Mouse (Mus musculus): Measurements from ENCODE around the gene Gsto1.

DNA sequence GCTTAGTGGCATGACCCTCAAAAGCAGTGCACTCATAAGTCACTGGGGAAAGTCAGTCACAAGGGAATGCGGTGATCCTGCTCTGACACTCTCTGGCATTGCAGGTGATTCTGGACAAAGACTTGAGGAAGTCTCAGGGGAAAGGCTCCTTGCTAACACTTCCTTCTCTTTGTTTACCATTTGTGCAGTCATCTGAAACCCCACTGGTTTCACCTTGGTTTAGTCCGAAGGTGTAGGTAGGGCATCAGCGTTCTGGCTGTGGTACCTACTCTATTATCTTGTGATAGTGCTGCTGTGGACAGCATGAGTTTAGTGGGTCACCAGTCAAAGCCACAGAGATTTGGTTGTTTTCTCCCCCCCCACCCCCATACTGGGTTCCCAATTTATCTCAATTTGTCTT, 5.0 kb upstream of the Gsto1 start:
- TF ChIP-seq CTCF (IDR thresholded peaks at IDR 0.05; ENCODE audit: borderline replicate concordance, insufficient read depth, low read depth, low read length) (no peak), POLR2A (IDR thresholded peaks at IDR 0.05; ENCODE audit: borderline replicate concordance, insufficient read depth, low read length) (no peak)

Data from cerebellum, adult 2 months (tissue).